Mouse (Mus musculus) embryonic facial prominence, embryonic 11.5 days (tissue): ENCODE measurements around the gene Sema6d. TPM values are rescaled to one million over a fixed set of nuclear protein-coding genes. Genes with fewer than 3 reads are reported as not detected.

Experiments used
- ATAC-seq: fragments of 200-750 bp; cut with Nextera tagmentation; replicated peaks from 2 replicates; pipeline ENCODE4 v1.8.0; 2017; ENCODE audit warnings: low read depth; ENCODE audit not compliant: insufficient number of reproducible peaks, low FRiP score, low TSS enrichment
- DNase-seq: peaks from one replicate; pipeline ENCODE4 v3.0.0-alpha.2; 2015; ENCODE audit warnings: low spot score
- H3K27ac ChIP-seq: fragments of 300-500 bp; sonication (generic); replicated peaks from 2 replicates; pipeline ENCODE4 v1.5.1; 2014; ENCODE audit warnings: mild to moderate bottlenecking, low read depth, low read length, control low read depth
- H3K27me3 ChIP-seq: fragments of 300-500 bp; sonication (generic); 2 replicates; pipeline ENCODE4 v1.6.1; 2014; ENCODE audit warnings: mild to moderate bottlenecking, low read length, moderate library complexity, mixed read lengths; ENCODE audit not compliant: control insufficient read depth, insufficient read depth
- H3K36me3 ChIP-seq: fragments of 300-500 bp; sonication (generic); replicated peaks from 2 replicates; pipeline ENCODE4 v1.6.1; 2014; ENCODE audit warnings: low read depth, mild to moderate bottlenecking, low read length, moderate library complexity, mixed read lengths; ENCODE audit not compliant: control insufficient read depth, insufficient read depth
- H3K4me1 ChIP-seq: fragments of 300-500 bp; sonication (generic); 2 replicates; pipeline ENCODE4 v1.6.1; 2014; ENCODE audit warnings: low read length, mixed read lengths; ENCODE audit not compliant: control insufficient read depth, insufficient read depth
- H3K4me2 ChIP-seq: fragments of 300-500 bp; sonication (generic); 2 replicates; pipeline ENCODE4 v1.6.1; 2014; ENCODE audit warnings: low read depth, mild to moderate bottlenecking, control low read depth, low read length, moderate library complexity
- H3K4me3 ChIP-seq: fragments of 300-500 bp; sonication (generic); 2 replicates; pipeline ENCODE4 v1.5.1; 2014; ENCODE audit warnings: low read depth, low read length, control low read depth
- H3K9ac ChIP-seq: fragments of 300-500 bp; sonication (generic); replicated peaks from 2 replicates; pipeline ENCODE4 v1.6.1; 2014; ENCODE audit warnings: mild to moderate bottlenecking, control low read depth, low read length
- H3K9me3 ChIP-seq: fragments of 300-500 bp; sonication (generic); replicated peaks from 2 replicates; pipeline ENCODE4 v1.6.1; 2016; ENCODE audit warnings: mild to moderate bottlenecking, low read length, inconsistent platforms, mixed read lengths; ENCODE audit not compliant: control insufficient read depth
- WGBS: fragments of 180-500 bp; shearing (Covaris S2); extraction: QIAGEN DNeasy Blood & Tissue Kit; methylation state at CpG from one replicate; pipeline ENCODE4 v1.1.7; 2014; 5-methylcytosine and 5-hydroxymethylcytosine counted together
- polyA plus RNA-seq: library from polyadenylated mRNA; unstranded; fragments of >200 nt; fragmentation: Nextera tagmentation; extraction: Ambion mirVana; gene quantifications from 2 replicates; pipeline ENCODE4 v1.2.1, GENCODE M21; 2014

Gene Sema6d
- polyA plus RNA-seq, 1 experiment from 2014 or later = 10.5 TPM

- no peaks in the 10 kb centered on the region for H3K9me3 ChIP-seq
- 0 out of 2 replicates have a peak, but pooled peaks have one; percentile 56 for ATAC-seq
- H3K4me3 ChIP-seq = no peak overlapping the region
- H3K27ac ChIP-seq = no peak overlapping the region
- H3K36me3 ChIP-seq = no peaks in the 10 kb centered on the region
- WGBS = 22% methylated on average over 9 of the region's 9 CpGs
- H3K9ac ChIP-seq = no peak overlapping the region
- H3K27me3 ChIP-seq = no peaks in the 10 kb centered on the region
- H3K4me1 ChIP-seq = no peaks in the 10 kb centered on the region
- DNase-seq = peak; percentile 69
- no peak overlapping the region for H3K4me2 ChIP-seq
Measured at GRCm38 (mm10) chr2:124100486-124101200, 10.9 kb downstream of the Sema6d start.

DNA sequence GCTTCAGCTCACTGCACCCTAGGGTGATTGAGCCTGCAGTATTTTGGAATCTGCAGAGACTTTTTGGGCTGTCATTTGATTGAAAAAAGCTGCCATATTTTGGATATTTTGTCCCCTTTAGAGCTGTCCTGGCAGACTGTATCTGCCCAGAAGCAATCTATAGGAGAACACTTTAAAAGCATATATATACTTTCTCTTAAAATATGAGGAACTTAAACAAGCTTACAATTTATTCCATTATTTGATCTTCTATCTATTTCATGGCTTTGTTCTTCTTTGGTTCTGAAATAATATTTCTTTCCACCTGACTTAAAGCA lies 11.4 kb downstream of the Sema6d start:
- no peak for ATAC-seq
- H3K4me1 ChIP-seq = no peaks in the 10 kb centered on the region

GRCm38 (mm10) chr2:124101580-124101979 lies 11.8 kb downstream of the Sema6d start:
- no peaks in the 10 kb centered on the region for H3K27me3 ChIP-seq
- H3K36me3 ChIP-seq = no peaks in the 10 kb centered on the region
- WGBS = 78% methylated on average over 5 of the region's 5 CpGs
- no peaks in the 10 kb centered on the region for H3K9me3 ChIP-seq
- no peaks in the 10 kb centered on the region for H3K4me1 ChIP-seq
- H3K9ac ChIP-seq = no peak overlapping the region
- no peak overlapping the region for H3K27ac ChIP-seq
- H3K4me3 ChIP-seq = no peak overlapping the region
- ATAC-seq = no peak
- H3K4me2 ChIP-seq = no peak overlapping the region
- DNase-seq = no peak

More for the DNA sequence above, 11.4 kb downstream of the Sema6d start:
- Histone ChIP-seq H3K27me3 (no peaks in the 10 kb centered on the region), H3K4me2 (no peak overlapping the region), H3K27ac (no peak overlapping the region), H3K36me3 (no peaks in the 10 kb centered on the region), H3K9ac (no peak overlapping the region), H3K9me3 (no peaks in the 10 kb centered on the region), H3K4me3 (no peak overlapping the region)
- DNase-seq = no peak

GRCm38 (mm10) chr2:124103277-124103676 lies 13.5 kb downstream of the Sema6d start:
- H3K4me2 ChIP-seq = no peak overlapping the region
- no peaks in the 10 kb centered on the region for H3K27me3 ChIP-seq
- DNase-seq = no peak
- no peaks in the 10 kb centered on the region for H3K36me3 ChIP-seq
- no peak for ATAC-seq
- H3K9ac ChIP-seq = no peak overlapping the region
- no peaks in the 10 kb centered on the region for H3K9me3 ChIP-seq
- H3K4me1 ChIP-seq = no peaks in the 10 kb centered on the region
- no peak overlapping the region for H3K27ac ChIP-seq
- H3K4me3 ChIP-seq = no peak overlapping the region

GRCm38 (mm10) chr2:124118469-124119243 lies 28.9 kb downstream of the Sema6d start:
- DNase-seq = no peak
- ATAC-seq = no peak
- 59% methylated on average over 11 of the region's 11 CpGs for WGBS
- H3K4me2 ChIP-seq = no peak overlapping the region
- H3K36me3 ChIP-seq = no peaks in the 10 kb centered on the region
- H3K4me1 ChIP-seq = no peaks in the 10 kb centered on the region
- H3K27ac ChIP-seq = no peak overlapping the region
- H3K9ac ChIP-seq = no peak overlapping the region
- H3K9me3 ChIP-seq = no peaks in the 10 kb centered on the region
- H3K27me3 ChIP-seq = no peaks in the 10 kb centered on the region
- H3K4me3 ChIP-seq = no peak overlapping the region

DNA sequence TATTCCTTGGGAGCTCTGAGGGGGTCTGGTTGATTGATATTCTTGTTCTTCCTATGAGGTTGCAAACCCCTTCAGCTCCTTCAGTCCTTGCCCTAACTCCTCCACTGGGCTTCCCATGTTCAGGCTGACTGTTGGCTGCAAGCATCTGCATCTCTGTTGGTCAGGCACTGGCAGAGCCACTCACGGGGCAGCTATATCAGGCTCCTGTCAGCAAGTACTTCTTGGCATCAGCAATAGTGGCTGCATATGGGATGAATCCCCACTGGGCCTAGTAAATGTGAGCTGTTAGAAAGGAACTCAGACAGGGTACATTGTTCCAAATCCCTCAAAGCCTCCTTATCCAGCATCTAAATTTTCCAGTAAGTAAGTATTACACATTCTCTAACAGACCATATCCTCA lies 30.6 kb downstream of the Sema6d start:
- no peaks in the 10 kb centered on the region for H3K27me3 ChIP-seq
- no peak overlapping the region for H3K9ac ChIP-seq
- no peaks in the 10 kb centered on the region for H3K36me3 ChIP-seq
- ATAC-seq = no peak
- no peaks in the 10 kb centered on the region for H3K9me3 ChIP-seq
- no peak for DNase-seq
- H3K4me2 ChIP-seq = no peak overlapping the region
- H3K4me3 ChIP-seq = no peak overlapping the region
- WGBS = 86% methylated on average over 1 of the region's 1 CpGs
- no peaks in the 10 kb centered on the region for H3K4me1 ChIP-seq
- H3K27ac ChIP-seq = no peak overlapping the region

DNA sequence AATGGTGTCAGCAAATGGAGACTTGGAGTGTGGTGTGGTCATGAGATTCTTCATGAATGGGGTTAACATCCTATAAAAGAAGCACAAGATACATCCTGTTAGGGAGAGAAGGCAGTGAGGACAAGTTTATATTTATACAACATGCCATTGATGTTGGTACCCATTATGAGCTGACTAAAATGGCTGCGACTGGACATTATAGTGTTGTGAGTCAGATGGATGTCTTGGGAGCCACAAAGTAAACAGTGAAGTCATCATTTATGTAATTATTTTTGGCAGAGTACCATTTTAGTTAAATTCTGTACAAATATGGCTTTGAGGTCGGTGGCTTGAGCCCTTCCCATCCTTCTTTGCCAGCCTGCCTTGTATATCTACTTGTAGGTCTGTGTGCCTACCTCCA lies 31.8 kb downstream of the Sema6d start:
- Histone ChIP-seq H3K27ac (no peak overlapping the region), H3K27me3 (no peaks in the 10 kb centered on the region), H3K9ac (no peak overlapping the region), H3K9me3 (no peaks in the 10 kb centered on the region), H3K4me2 (no peak overlapping the region), H3K4me1 (no peaks in the 10 kb centered on the region), H3K36me3 (no peaks in the 10 kb centered on the region), H3K4me3 (no peak overlapping the region)
- DNase-seq = no peak
- no peak for ATAC-seq
- 82% methylated on average over 2 of the region's 2 CpGs for WGBS

- Histone ChIP-seq H3K9ac (no peak overlapping the region), H3K4me2 (no peak overlapping the region), H3K27ac (no peak overlapping the region), H3K36me3 (no peaks in the 10 kb centered on the region), H3K4me1 (no peaks in the 10 kb centered on the region), H3K27me3 (no peaks in the 10 kb centered on the region), H3K9me3 (no peaks in the 10 kb centered on the region), H3K4me3 (no peak overlapping the region)
- DNase-seq = no peak
- WGBS = 87% methylated on average over 7 of the region's 7 CpGs
- ATAC-seq = no peak
Measured at GRCm38 (mm10) chr2:124125504-124125903, 35.7 kb downstream of the Sema6d start.
